Mouse (Mus musculus) urinary bladder, postnatal 0 days (tissue): Measurements from ENCODE around the gene Polg2. TPM values are rescaled to one million over a fixed set of nuclear protein-coding genes. Genes with fewer than 3 reads are reported as not detected.
A peak's percentile ranks its signal among the peaks of the same experiment; 100 is the strongest.

Source experiments
- microRNA-seq: library from miRNA; unstranded; fragments of <30 nt; microRNA quantifications from one replicate; pipeline ENCODE4, GENCODE M21; 2016
- polyA plus RNA-seq: library from polyadenylated mRNA; unstranded; fragments of >200 nt; fragmentation: Nextera tagmentation; extraction: Ambion mirVana; gene quantifications from 2 replicates; pipeline ENCODE4 v1.2.1, GENCODE M21; 2015

Polg2 gene
- 6.6 and 7.2 TPM in 2 replicates for polyA plus RNA-seq

GRCm38 (mm10) chr11:106779388-106780088 is at the start of gene Polg2:
Gene Polg2, minus strand, starts transcription at chr11:106779537.

GRCm38 (mm10) chr11:106788775-106789459 is 9.6 kb upstream of the Polg2 start, which contains the start of the genes Ddx5 and Cep95:
Gene Ddx5, minus strand, starts transcription at chr11:106789185.
Gene Cep95, plus strand, starts transcription at chr11:106789252.

GRCm38 (mm10) chr11:106751039-106752018 is 28.0 kb downstream of the Polg2 start, which contains the start of gene Milr1:
Gene Milr1, plus strand, starts transcription at chr11:106751226.

GRCm38 (mm10) chr11:106750121-106750751 is 29.1 kb downstream of the Polg2 start, which contains the start of gene Pecam1:
Gene Pecam1, minus strand, starts transcription at chr11:106750628.

Small RNAs within 50 kb of the gene (microRNA-seq; reads per million reads assigned to microRNA genes)
- gene Gm25994 (not detected), gene Mir3064 (6.8 reads per million, percentile 15 among the genes with 10 or more reads in this experiment)

Other genes with a start within 250 kb of the Polg2 start
- 7.4 and 9.2 TPM in 2 replicates for gene Tex2, start 166.1 kb downstream of the Polg2 start, polyA plus RNA-seq
- gene Pecam1, start 28.9 kb downstream of the Polg2 start, polyA plus RNA-seq, result 28.9 and 30.1 TPM in 2 replicates
- gene Milr1, start 28.3 kb downstream of the Polg2 start, polyA plus RNA-seq, result 2.4 and 4.6 TPM in 2 replicates
- gene Ddx5, start 9.6 kb upstream of the Polg2 start, polyA plus RNA-seq, result 177 and 192 TPM in 2 replicates
- 5.4 TPM in 2 replicates for gene Cep95, start 9.7 kb upstream of the Polg2 start, polyA plus RNA-seq
- 8.7 and 9.2 TPM in 2 replicates for gene Smurf2, start 141.2 kb upstream of the Polg2 start, polyA plus RNA-seq
- 87.3 and 120 TPM in 2 replicates for gene Kpna2, start 220.0 kb upstream of the Polg2 start, polyA plus RNA-seq
- gene 1810010H24Rik, start 246.1 kb upstream of the Polg2 start, polyA plus RNA-seq, result 2.2 and 4.0 TPM in 2 replicates